Mouse (Mus musculus): ENCODE measurements around the gene Cog6. TPM values are rescaled to one million over a fixed set of nuclear protein-coding genes. Genes with fewer than 3 reads are reported as not detected.

Cog6 gene
- total RNA-seq, 1 experiment from 2014 or later, result 27.0 TPM

DNA sequence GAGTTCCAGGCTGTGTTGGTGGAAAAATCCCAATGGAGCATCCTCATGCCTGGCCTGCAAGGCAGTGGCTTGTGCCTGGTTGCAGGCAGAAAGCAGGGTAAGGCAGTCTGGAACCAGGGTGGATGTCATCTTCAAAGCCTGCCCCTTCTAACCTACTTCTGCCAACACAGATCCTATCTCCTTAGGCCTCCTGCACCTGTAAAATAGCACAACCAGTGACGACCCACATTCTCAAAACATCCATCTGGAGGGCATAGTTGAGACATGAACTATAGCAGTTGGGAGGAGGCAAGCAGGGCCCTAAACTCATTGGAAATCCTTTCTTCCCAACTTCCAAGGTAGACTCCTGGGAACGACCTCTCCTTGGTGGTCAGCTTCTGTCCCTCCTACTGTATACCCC, 85.1 kb downstream of the Cog6 start:
- ATAC-seq (ENCODE audit: extremely low read depth, insufficient number of reproducible peaks, low FRiP score, poor library complexity, severe bottlenecking), result no peak

Other genes starting within 250 kb of the Cog6 start
- 1.5 and 1.7 TPM in 2 replicates for gene Lhfp, start 24.3 kb upstream of the Cog6 start, total RNA-seq (2017)